Mouse (Mus musculus) liver, embryonic 15.5 days (tissue): ENCODE data around the gene Efr3b. TPM values are rescaled to one million over a fixed set of nuclear protein-coding genes. Genes with fewer than 3 reads are reported as not detected.

Experiments
- polyA plus RNA-seq: library from polyadenylated mRNA; unstranded; fragments of >200 nt; fragmentation: Nextera tagmentation; extraction: Ambion mirVana; gene quantifications from 2 replicates; pipeline ENCODE4 v1.2.1, GENCODE M21; 2015

Efr3b gene
- polyA plus RNA-seq, 1 experiment from 2014 or later: 0.09 TPM

Other genes starting within 250 kb of the Efr3b start
- gene Dnmt3a, start 232.9 kb downstream of the Efr3b start, polyA plus RNA-seq: 21.8 TPM in 2 replicates
- gene Pomc, start 84.0 kb downstream of the Efr3b start, polyA plus RNA-seq: 0.26 and 0.31 TPM in 2 replicates
- 1.2 TPM in 2 replicates for gene Dnajc27, start 43.7 kb upstream of the Efr3b start, polyA plus RNA-seq
- 0.91 and 1.5 TPM in 2 replicates for gene Adcy3, start 94.2 kb upstream of the Efr3b start, polyA plus RNA-seq
- gene Ptrhd1, start 195.1 kb upstream of the Efr3b start, polyA plus RNA-seq: 2.1 TPM in 2 replicates
- 9.8 and 10.5 TPM in 2 replicates for gene Cenpo, start 195.4 kb upstream of the Efr3b start, polyA plus RNA-seq